Mouse (Mus musculus): ENCODE measurements around the gene Zscan12. TPM values are rescaled to one million over a fixed set of nuclear protein-coding genes. Genes with fewer than 3 reads are reported as not detected.

Zscan12 gene
- polyA plus RNA-seq, 1 experiment from 2014 or later: 9.9 TPM

Small RNA genes within 50 kb of the gene (microRNA-seq; reads per million reads assigned to microRNA genes)
- not detected for gene Mir6942 (ENCODE audit: borderline number of aligned reads)

Other genes starting within 250 kb of the Zscan12 start
- gene Olfr263, start 233.2 kb upstream of the Zscan12 start, polyA plus RNA-seq (2014; fragmentation: Nextera tagmentation; extraction: Ambion mirVana): not detected in 2 replicates
- gene Olfr1368, start 217.0 kb upstream of the Zscan12 start, polyA plus RNA-seq (2014; fragmentation: Nextera tagmentation; extraction: Ambion mirVana): not detected in 2 replicates
- gene Trim27, start 183.4 kb upstream of the Zscan12 start, polyA plus RNA-seq (2014; fragmentation: Nextera tagmentation; extraction: Ambion mirVana): 94.9 and 102 TPM in 2 replicates
- gene Gpx5, start 70.1 kb upstream of the Zscan12 start, polyA plus RNA-seq (2014; fragmentation: Nextera tagmentation; extraction: Ambion mirVana): not detected in 2 replicates
- gene Gpx6, start 50.7 kb upstream of the Zscan12 start, polyA plus RNA-seq (2014; fragmentation: Nextera tagmentation; extraction: Ambion mirVana): not detected in 2 replicates
- gene Olfr1367, start 15.9 kb upstream of the Zscan12 start, polyA plus RNA-seq (2014; fragmentation: Nextera tagmentation; extraction: Ambion mirVana): not detected in 2 replicates
- 69.5 and 71.3 TPM in 2 replicates for gene Zkscan3, start 39.9 kb downstream of the Zscan12 start, polyA plus RNA-seq (2014; fragmentation: Nextera tagmentation; extraction: Ambion mirVana)
- 2.3 and 3.6 TPM in 2 replicates for gene Pgbd1, start 78.2 kb downstream of the Zscan12 start, polyA plus RNA-seq (2014; fragmentation: Nextera tagmentation; extraction: Ambion mirVana)
- gene Zscan26, start 90.9 kb downstream of the Zscan12 start, polyA plus RNA-seq (2014; fragmentation: Nextera tagmentation; extraction: Ambion mirVana): 20.3 and 26.7 TPM in 2 replicates
- gene Nkapl, start 105.7 kb downstream of the Zscan12 start, polyA plus RNA-seq (2014; fragmentation: Nextera tagmentation; extraction: Ambion mirVana): 2.0 and 2.6 TPM in 2 replicates
- 1.2 and 1.8 TPM in 2 replicates for gene Zkscan4, start 116.1 kb downstream of the Zscan12 start, polyA plus RNA-seq (2014; fragmentation: Nextera tagmentation; extraction: Ambion mirVana)
- not detected in 2 replicates for gene Gm10065, start 116.6 kb downstream of the Zscan12 start, polyA plus RNA-seq (2014; fragmentation: Nextera tagmentation; extraction: Ambion mirVana)
- gene AK157302, start 132.4 kb downstream of the Zscan12 start, polyA plus RNA-seq (2014; fragmentation: Nextera tagmentation; extraction: Ambion mirVana): 0.14 and 0.46 TPM in 2 replicates
- 7.4 and 8.5 TPM in 2 replicates for gene Gm11273, start 138.6 kb downstream of the Zscan12 start, polyA plus RNA-seq (2014; fragmentation: Nextera tagmentation; extraction: Ambion mirVana)
- gene Zkscan8, start 168.3 kb downstream of the Zscan12 start, polyA plus RNA-seq (2014; fragmentation: Nextera tagmentation; extraction: Ambion mirVana): 6.4 and 6.5 TPM in 2 replicates
- 0.14 and 0.15 TPM in 2 replicates for gene Olfr1366, start 180.0 kb downstream of the Zscan12 start, polyA plus RNA-seq (2014; fragmentation: Nextera tagmentation; extraction: Ambion mirVana)
- gene Olfr1535, start 197.1 kb downstream of the Zscan12 start, polyA plus RNA-seq (2014; fragmentation: Nextera tagmentation; extraction: Ambion mirVana): not detected in 2 replicates
- gene Olfr1364, start 218.9 kb downstream of the Zscan12 start, polyA plus RNA-seq (2014; fragmentation: Nextera tagmentation; extraction: Ambion mirVana): not detected in 2 replicates

Data from heart, embryonic 11.5 days (tissue).